Mouse (Mus musculus): ENCODE data around the gene Mpig6b. TPM values are rescaled to one million over a fixed set of nuclear protein-coding genes. Genes with fewer than 3 reads are reported as not detected.

Mpig6b gene
- polyA plus RNA-seq, 1 experiment from 2014 or later, result 2.4 TPM

Other genes with a start within 250 kb of the Mpig6b start
- gene Stk19, start 229.2 kb downstream of the Mpig6b start, polyA plus RNA-seq (2014; fragmentation: Illumina TruSeq; extraction: RNeasy Lipid Tissue Mini Kit (QIAGEN cat#74804); ENCODE audit: low read depth, low replicate concordance), result 45.3 TPM
- gene Dxo, start 229.2 kb downstream of the Mpig6b start, polyA plus RNA-seq (2014; fragmentation: Illumina TruSeq; extraction: RNeasy Lipid Tissue Mini Kit (QIAGEN cat#74804); ENCODE audit: low read depth, low replicate concordance), result 59.7 TPM
- gene Skiv2l, start 216.0 kb downstream of the Mpig6b start, polyA plus RNA-seq (2014; fragmentation: Illumina TruSeq; extraction: RNeasy Lipid Tissue Mini Kit (QIAGEN cat#74804); ENCODE audit: low read depth, low replicate concordance), result 45.7 TPM
- gene Nelfe, start 215.8 kb downstream of the Mpig6b start, polyA plus RNA-seq (2014; fragmentation: Illumina TruSeq; extraction: RNeasy Lipid Tissue Mini Kit (QIAGEN cat#74804); ENCODE audit: low read depth, low replicate concordance), result 75.8 TPM
- 114 TPM for gene Cfb, start 203.7 kb downstream of the Mpig6b start, polyA plus RNA-seq (2014; fragmentation: Illumina TruSeq; extraction: RNeasy Lipid Tissue Mini Kit (QIAGEN cat#74804); ENCODE audit: low read depth, low replicate concordance)
- 14.4 TPM for gene Zbtb12, start 186.7 kb downstream of the Mpig6b start, polyA plus RNA-seq (2014; fragmentation: Illumina TruSeq; extraction: RNeasy Lipid Tissue Mini Kit (QIAGEN cat#74804); ENCODE audit: low read depth, low replicate concordance)
- not detected for gene Gm20547, start 184.1 kb downstream of the Mpig6b start, polyA plus RNA-seq (2014; fragmentation: Illumina TruSeq; extraction: RNeasy Lipid Tissue Mini Kit (QIAGEN cat#74804); ENCODE audit: low read depth, low replicate concordance)
- 104 TPM for gene C2, start 167.9 kb downstream of the Mpig6b start, polyA plus RNA-seq (2014; fragmentation: Illumina TruSeq; extraction: RNeasy Lipid Tissue Mini Kit (QIAGEN cat#74804); ENCODE audit: low read depth, low replicate concordance)
- 113 TPM for gene Ehmt2, start 167.7 kb downstream of the Mpig6b start, polyA plus RNA-seq (2014; fragmentation: Illumina TruSeq; extraction: RNeasy Lipid Tissue Mini Kit (QIAGEN cat#74804); ENCODE audit: low read depth, low replicate concordance)
- gene Slc44a4, start 151.7 kb downstream of the Mpig6b start, polyA plus RNA-seq (2014; fragmentation: Illumina TruSeq; extraction: RNeasy Lipid Tissue Mini Kit (QIAGEN cat#74804); ENCODE audit: low read depth, low replicate concordance), result 39.3 TPM
- 81.9 TPM for gene Neu1, start 134.9 kb downstream of the Mpig6b start, polyA plus RNA-seq (2014; fragmentation: Illumina TruSeq; extraction: RNeasy Lipid Tissue Mini Kit (QIAGEN cat#74804); ENCODE audit: low read depth, low replicate concordance)
- gene Hspa1b, start 106.9 kb downstream of the Mpig6b start, polyA plus RNA-seq (2014; fragmentation: Illumina TruSeq; extraction: RNeasy Lipid Tissue Mini Kit (QIAGEN cat#74804); ENCODE audit: low read depth, low replicate concordance), result 47.9 TPM
- gene Gm20481, start 96.3 kb downstream of the Mpig6b start, polyA plus RNA-seq (2014; fragmentation: Illumina TruSeq; extraction: RNeasy Lipid Tissue Mini Kit (QIAGEN cat#74804); ENCODE audit: low read depth, low replicate concordance), result not detected
- 24.3 TPM for gene Hspa1a, start 94.0 kb downstream of the Mpig6b start, polyA plus RNA-seq (2014; fragmentation: Illumina TruSeq; extraction: RNeasy Lipid Tissue Mini Kit (QIAGEN cat#74804); ENCODE audit: low read depth, low replicate concordance)
- gene Hspa1l, start 93.5 kb downstream of the Mpig6b start, polyA plus RNA-seq (2014; fragmentation: Illumina TruSeq; extraction: RNeasy Lipid Tissue Mini Kit (QIAGEN cat#74804); ENCODE audit: low read depth, low replicate concordance), result 12.0 TPM
- 23.4 TPM for gene Lsm2, start 84.3 kb downstream of the Mpig6b start, polyA plus RNA-seq (2014; fragmentation: Illumina TruSeq; extraction: RNeasy Lipid Tissue Mini Kit (QIAGEN cat#74804); ENCODE audit: low read depth, low replicate concordance)
- gene Vars, start 65.2 kb downstream of the Mpig6b start, polyA plus RNA-seq (2014; fragmentation: Illumina TruSeq; extraction: RNeasy Lipid Tissue Mini Kit (QIAGEN cat#74804); ENCODE audit: low read depth, low replicate concordance), result 62.8 TPM
- gene Vwa7, start 49.6 kb downstream of the Mpig6b start, polyA plus RNA-seq (2014; fragmentation: Illumina TruSeq; extraction: RNeasy Lipid Tissue Mini Kit (QIAGEN cat#74804); ENCODE audit: low read depth, low replicate concordance), result 0.96 TPM
- 2.9 TPM for gene Sapcd1, start 38.2 kb downstream of the Mpig6b start, polyA plus RNA-seq (2014; fragmentation: Illumina TruSeq; extraction: RNeasy Lipid Tissue Mini Kit (QIAGEN cat#74804); ENCODE audit: low read depth, low replicate concordance)
- 4.2 TPM for gene Msh5, start 19.4 kb downstream of the Mpig6b start, polyA plus RNA-seq (2014; fragmentation: Illumina TruSeq; extraction: RNeasy Lipid Tissue Mini Kit (QIAGEN cat#74804); ENCODE audit: low read depth, low replicate concordance)
- 127 TPM for gene Clic1, start 16.2 kb downstream of the Mpig6b start, polyA plus RNA-seq (2014; fragmentation: Illumina TruSeq; extraction: RNeasy Lipid Tissue Mini Kit (QIAGEN cat#74804); ENCODE audit: low read depth, low replicate concordance)
- gene Ddah2, start 7.1 kb downstream of the Mpig6b start, polyA plus RNA-seq (2014; fragmentation: Illumina TruSeq; extraction: RNeasy Lipid Tissue Mini Kit (QIAGEN cat#74804); ENCODE audit: low read depth, low replicate concordance), result 43.7 TPM
- 2.2 TPM for gene Ly6g6c, start 796 bp downstream of the Mpig6b start, polyA plus RNA-seq (2014; fragmentation: Illumina TruSeq; extraction: RNeasy Lipid Tissue Mini Kit (QIAGEN cat#74804); ENCODE audit: low read depth, low replicate concordance)
- gene Ly6g6e, start 10.7 kb upstream of the Mpig6b start, polyA plus RNA-seq (2014; fragmentation: Illumina TruSeq; extraction: RNeasy Lipid Tissue Mini Kit (QIAGEN cat#74804); ENCODE audit: low read depth, low replicate concordance), result 8.2 TPM
- gene Ly6g6d, start 11.9 kb upstream of the Mpig6b start, polyA plus RNA-seq (2014; fragmentation: Illumina TruSeq; extraction: RNeasy Lipid Tissue Mini Kit (QIAGEN cat#74804); ENCODE audit: low read depth, low replicate concordance), result 14.6 TPM
- not detected for gene Ly6g6f, start 19.4 kb upstream of the Mpig6b start, polyA plus RNA-seq (2014; fragmentation: Illumina TruSeq; extraction: RNeasy Lipid Tissue Mini Kit (QIAGEN cat#74804); ENCODE audit: low read depth, low replicate concordance)
- gene Abhd16a, start 23.1 kb upstream of the Mpig6b start, polyA plus RNA-seq (2014; fragmentation: Illumina TruSeq; extraction: RNeasy Lipid Tissue Mini Kit (QIAGEN cat#74804); ENCODE audit: low read depth, low replicate concordance), result 106 TPM
- 1,353 TPM for gene Ly6g5c, start 42.1 kb upstream of the Mpig6b start, polyA plus RNA-seq (2014; fragmentation: Illumina TruSeq; extraction: RNeasy Lipid Tissue Mini Kit (QIAGEN cat#74804); ENCODE audit: low read depth, low replicate concordance)
- 1,252 TPM for gene Ly6g5b, start 49.2 kb upstream of the Mpig6b start, polyA plus RNA-seq (2014; fragmentation: Illumina TruSeq; extraction: RNeasy Lipid Tissue Mini Kit (QIAGEN cat#74804); ENCODE audit: low read depth, low replicate concordance)
- gene Gpank1, start 55.3 kb upstream of the Mpig6b start, polyA plus RNA-seq (2014; fragmentation: Illumina TruSeq; extraction: RNeasy Lipid Tissue Mini Kit (QIAGEN cat#74804); ENCODE audit: low read depth, low replicate concordance), result 14.5 TPM
- 234 TPM for gene Csnk2b, start 55.9 kb upstream of the Mpig6b start, polyA plus RNA-seq (2014; fragmentation: Illumina TruSeq; extraction: RNeasy Lipid Tissue Mini Kit (QIAGEN cat#74804); ENCODE audit: low read depth, low replicate concordance)
- 15.2 TPM for gene D17H6S53E, start 60.2 kb upstream of the Mpig6b start, polyA plus RNA-seq (2014; fragmentation: Illumina TruSeq; extraction: RNeasy Lipid Tissue Mini Kit (QIAGEN cat#74804); ENCODE audit: low read depth, low replicate concordance)
- gene Apom, start 65.9 kb upstream of the Mpig6b start, polyA plus RNA-seq (2014; fragmentation: Illumina TruSeq; extraction: RNeasy Lipid Tissue Mini Kit (QIAGEN cat#74804); ENCODE audit: low read depth, low replicate concordance), result not detected
- gene Bag6, start 69.0 kb upstream of the Mpig6b start, polyA plus RNA-seq (2014; fragmentation: Illumina TruSeq; extraction: RNeasy Lipid Tissue Mini Kit (QIAGEN cat#74804); ENCODE audit: low read depth, low replicate concordance), result 130 TPM
- gene Prrc2a, start 98.7 kb upstream of the Mpig6b start, polyA plus RNA-seq (2014; fragmentation: Illumina TruSeq; extraction: RNeasy Lipid Tissue Mini Kit (QIAGEN cat#74804); ENCODE audit: low read depth, low replicate concordance), result 229 TPM
- gene Aif1, start 109.9 kb upstream of the Mpig6b start, polyA plus RNA-seq (2014; fragmentation: Illumina TruSeq; extraction: RNeasy Lipid Tissue Mini Kit (QIAGEN cat#74804); ENCODE audit: low read depth, low replicate concordance), result 21.1 TPM
- 11.5 TPM for gene Lst1, start 122.3 kb upstream of the Mpig6b start, polyA plus RNA-seq (2014; fragmentation: Illumina TruSeq; extraction: RNeasy Lipid Tissue Mini Kit (QIAGEN cat#74804); ENCODE audit: low read depth, low replicate concordance)
- gene Ltb, start 128.3 kb upstream of the Mpig6b start, polyA plus RNA-seq (2014; fragmentation: Illumina TruSeq; extraction: RNeasy Lipid Tissue Mini Kit (QIAGEN cat#74804); ENCODE audit: low read depth, low replicate concordance), result 1.9 TPM
- gene Tnf, start 135.8 kb upstream of the Mpig6b start, polyA plus RNA-seq (2014; fragmentation: Illumina TruSeq; extraction: RNeasy Lipid Tissue Mini Kit (QIAGEN cat#74804); ENCODE audit: low read depth, low replicate concordance), result 0.61 TPM
- gene Lta, start 139.2 kb upstream of the Mpig6b start, polyA plus RNA-seq (2014; fragmentation: Illumina TruSeq; extraction: RNeasy Lipid Tissue Mini Kit (QIAGEN cat#74804); ENCODE audit: low read depth, low replicate concordance), result not detected
- gene Gm16181, start 154.7 kb upstream of the Mpig6b start, polyA plus RNA-seq (2014; fragmentation: Illumina TruSeq; extraction: RNeasy Lipid Tissue Mini Kit (QIAGEN cat#74804); ENCODE audit: low read depth, low replicate concordance), result 1.2 TPM
- gene Atp6v1g2, start 167.5 kb upstream of the Mpig6b start, polyA plus RNA-seq (2014; fragmentation: Illumina TruSeq; extraction: RNeasy Lipid Tissue Mini Kit (QIAGEN cat#74804); ENCODE audit: low read depth, low replicate concordance), result 22.6 TPM
- 16.9 TPM for gene Nfkbil1, start 169.6 kb upstream of the Mpig6b start, polyA plus RNA-seq (2014; fragmentation: Illumina TruSeq; extraction: RNeasy Lipid Tissue Mini Kit (QIAGEN cat#74804); ENCODE audit: low read depth, low replicate concordance)
- gene Ddx39b, start 175.6 kb upstream of the Mpig6b start, polyA plus RNA-seq (2014; fragmentation: Illumina TruSeq; extraction: RNeasy Lipid Tissue Mini Kit (QIAGEN cat#74804); ENCODE audit: low read depth, low replicate concordance), result 177 TPM
- gene H2-D1, start 196.5 kb upstream of the Mpig6b start, polyA plus RNA-seq (2014; fragmentation: Illumina TruSeq; extraction: RNeasy Lipid Tissue Mini Kit (QIAGEN cat#74804); ENCODE audit: low read depth, low replicate concordance), result 739 TPM